Mouse (Mus musculus) splenic B cell, adult 2 months (primary cell): ENCODE results near the gene Plekhb2.

Source experiments
- DNase-seq: peaks from one replicate; pipeline ENCODE4 v3.0.0-alpha.2; 2011; ENCODE audit warnings: low read depth, low spot score
- H3K27me3 ChIP-seq: 2 replicates; pipeline ENCODE4 v1.6.1; 2012; ENCODE audit warnings: mild to moderate bottlenecking, low read length, moderate library complexity, mixed read lengths; ENCODE audit not compliant: control insufficient read depth, poor library complexity, insufficient read depth, severe bottlenecking
- H3K36me3 ChIP-seq: 2 replicates; pipeline ENCODE4 v1.6.1; 2012; ENCODE audit warnings: mild to moderate bottlenecking, low read length, moderate library complexity, mixed read lengths; ENCODE audit not compliant: control insufficient read depth, poor library complexity, insufficient read depth, severe bottlenecking

Gene Plekhb2

DNA sequence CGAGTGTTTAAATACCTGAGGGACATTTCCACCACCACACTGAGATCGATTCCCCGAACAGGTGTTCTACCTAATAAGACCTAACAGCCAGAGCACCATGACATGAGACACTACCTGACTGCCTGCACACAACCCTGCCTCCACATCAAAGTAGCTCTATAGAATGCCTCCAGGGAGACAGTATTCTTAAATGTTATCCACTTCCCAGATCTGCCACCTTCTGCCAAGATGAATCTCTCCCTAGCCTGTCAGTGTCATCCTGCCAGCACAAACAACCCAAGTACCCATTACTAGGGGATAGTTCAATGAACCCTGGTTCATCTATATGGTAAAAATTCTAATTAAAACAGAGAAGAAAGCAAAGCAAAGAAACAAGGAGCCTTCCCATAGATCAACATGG, 2.7 kb upstream of the Plekhb2 start:
- Histone ChIP-seq H3K36me3 (no peaks in the 10 kb centered on the region), H3K27me3 (no peaks in the 10 kb centered on the region)

GRCm38 (mm10) chr1:34850343-34851136, 764 bp downstream of the Plekhb2 start:
- Histone ChIP-seq H3K27me3 (no peaks in the 10 kb centered on the region), H3K36me3 (no peaks in the 10 kb centered on the region)
- no peak for DNase-seq

More for the DNA sequence above, 2.7 kb upstream of the Plekhb2 start:
- DNase-seq: no peak

DNA sequence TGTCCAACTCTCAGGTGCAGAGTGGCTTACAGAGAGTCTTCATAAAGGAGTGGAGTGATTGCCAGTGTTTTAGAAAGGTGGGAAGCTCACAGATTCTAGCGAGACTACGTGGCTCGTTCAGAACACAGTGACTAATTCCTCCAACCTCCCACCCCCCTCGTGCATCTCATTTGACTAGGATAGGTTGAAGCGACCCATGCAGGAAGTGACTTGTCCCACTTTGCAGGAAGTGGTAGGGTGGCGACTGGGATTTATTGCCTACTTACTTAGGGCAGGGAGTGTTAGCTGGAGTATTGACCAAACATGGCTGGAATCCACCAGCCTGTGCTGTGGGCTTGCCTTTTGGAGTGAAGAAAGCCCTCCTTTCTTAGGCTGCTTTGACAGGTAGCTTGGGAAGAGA, 1.8 kb downstream of the Plekhb2 start:
- DNase-seq: peak; percentile 32
- H3K36me3 ChIP-seq: no peaks in the 10 kb centered on the region

DNA sequence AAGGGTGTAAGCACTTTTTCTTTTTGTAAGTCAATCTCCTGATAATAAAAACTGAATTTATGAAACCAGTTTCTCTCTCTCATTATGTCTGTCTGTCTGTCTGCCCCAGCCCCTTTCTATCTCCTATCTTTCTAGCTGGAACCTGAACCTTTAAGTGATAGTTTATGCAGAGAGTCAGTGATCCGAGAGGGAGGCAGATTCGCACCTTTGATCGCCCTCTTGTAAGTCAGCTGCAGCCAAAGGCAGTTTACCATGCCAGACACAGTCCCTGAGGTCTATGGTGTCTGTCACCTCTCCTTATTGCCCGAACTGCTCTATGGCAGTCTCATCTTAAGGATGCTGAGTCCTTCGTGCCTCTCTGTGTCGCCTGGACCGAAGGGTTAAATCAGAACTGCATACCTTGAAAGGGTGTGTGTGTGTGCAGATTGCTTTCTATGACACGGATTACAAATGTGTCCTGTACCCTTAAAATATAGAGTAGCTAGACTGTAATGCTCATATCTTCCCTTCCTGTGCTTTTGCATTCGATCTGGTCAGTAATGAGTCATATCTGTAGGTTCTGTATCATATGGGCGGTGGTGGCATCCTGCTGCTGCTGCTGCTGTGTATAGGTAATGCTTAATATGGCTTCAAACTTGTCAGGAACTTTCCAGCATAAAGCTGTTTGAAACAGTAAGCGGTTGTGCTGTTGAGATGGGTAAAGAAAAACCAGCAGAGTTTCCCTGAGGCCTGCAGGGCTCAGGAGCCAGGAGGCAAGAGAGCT, 2.5 kb downstream of the Plekhb2 start:
- no peak for DNase-seq
- Histone ChIP-seq H3K27me3 (no peaks in the 10 kb centered on the region), H3K36me3 (no peaks in the 10 kb centered on the region)

More for the DNA sequence above, 1.8 kb downstream of the Plekhb2 start:
- no peaks in the 10 kb centered on the region for H3K27me3 ChIP-seq

GRCm38 (mm10) chr1:34853786-34854185, 4.0 kb downstream of the Plekhb2 start:
- Histone ChIP-seq H3K36me3 (no peaks in the 10 kb centered on the region), H3K27me3 (no peaks in the 10 kb centered on the region)
- no peak for DNase-seq

DNA sequence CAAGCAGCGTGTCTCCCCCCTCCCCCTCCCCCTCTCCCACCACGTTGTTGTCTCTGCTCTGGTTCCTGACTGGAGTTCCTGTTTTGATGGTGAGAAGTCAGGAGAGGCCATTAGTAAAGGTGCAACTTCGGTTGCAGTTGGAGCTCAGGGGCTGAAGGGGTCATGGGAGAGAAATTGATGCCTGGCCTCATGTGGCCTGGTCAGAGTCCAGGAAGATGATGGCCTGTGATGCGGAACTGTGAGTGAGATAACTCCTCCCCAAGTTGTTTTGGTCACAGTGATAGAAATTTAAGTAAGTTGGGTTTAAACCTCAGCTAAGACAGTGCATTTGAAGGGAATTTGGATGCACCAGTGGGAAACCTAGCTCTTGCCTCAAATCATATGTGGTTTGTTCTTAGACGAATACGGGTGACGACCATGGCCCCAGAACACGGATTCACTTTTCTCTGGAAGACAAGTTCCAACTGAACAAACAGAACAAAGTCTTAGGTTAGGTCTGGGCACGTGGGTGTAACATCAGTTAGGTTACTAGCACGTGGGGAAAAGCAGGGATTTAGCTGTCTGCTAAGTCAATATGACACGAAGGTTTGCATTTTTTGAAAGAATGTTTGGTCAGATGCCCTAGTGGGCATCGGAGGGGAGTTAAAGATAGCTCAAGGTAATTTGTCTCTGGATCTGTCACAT, 5.4 kb downstream of the Plekhb2 start:
- Histone ChIP-seq H3K27me3 (no peaks in the 10 kb centered on the region), H3K36me3 (no peaks in the 10 kb centered on the region)
- no peak for DNase-seq

DNA sequence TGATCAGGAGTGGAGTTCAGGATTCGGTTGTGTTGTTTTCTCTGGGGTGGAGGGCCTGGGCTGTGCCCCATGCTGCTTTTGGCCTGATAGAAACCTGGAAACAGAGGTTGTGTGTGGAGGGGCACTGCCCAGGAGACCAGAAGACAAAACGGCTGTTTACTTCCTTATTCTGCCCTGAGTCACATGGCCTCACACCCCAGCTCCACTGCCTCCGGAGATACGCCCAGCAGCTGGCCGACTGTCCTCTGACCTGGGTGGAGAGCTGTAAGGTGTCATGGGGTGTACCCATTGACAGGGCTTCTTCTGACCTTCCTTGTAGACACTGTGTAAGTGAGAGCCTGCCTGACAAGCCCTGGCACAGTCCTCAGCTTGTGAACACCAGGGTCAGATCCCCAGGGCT, 8.9 kb downstream of the Plekhb2 start:
- DNase-seq: peak; percentile 69
- Histone ChIP-seq H3K27me3 (no peaks in the 10 kb centered on the region), H3K36me3 (peaks cover 3% of the 10 kb centered on the region; the same call in 1 of the 2 replicates)

DNA sequence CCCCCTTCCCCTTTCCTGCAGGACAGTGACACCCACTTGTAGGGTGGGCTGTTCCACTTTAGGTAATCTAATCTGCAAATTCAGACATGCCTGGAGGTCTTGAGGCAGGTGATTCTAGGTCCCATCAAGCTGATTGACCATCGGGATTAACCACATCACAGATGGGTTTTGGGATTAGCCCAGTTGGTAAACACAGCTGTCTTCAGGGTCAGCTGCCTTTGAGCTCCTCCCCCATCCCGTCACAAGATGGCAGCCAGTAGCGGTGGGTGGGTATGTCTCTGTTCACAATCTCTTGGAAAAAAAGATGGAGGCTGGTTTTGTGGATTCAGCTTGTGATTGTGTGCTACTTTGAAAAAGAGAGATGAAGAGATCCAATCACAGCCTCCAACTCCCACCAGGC, 10.0 kb downstream of the Plekhb2 start:
- Histone ChIP-seq H3K27me3 (no peaks in the 10 kb centered on the region), H3K36me3 (peaks cover 3% of the 10 kb centered on the region)
- no peak for DNase-seq

DNA sequence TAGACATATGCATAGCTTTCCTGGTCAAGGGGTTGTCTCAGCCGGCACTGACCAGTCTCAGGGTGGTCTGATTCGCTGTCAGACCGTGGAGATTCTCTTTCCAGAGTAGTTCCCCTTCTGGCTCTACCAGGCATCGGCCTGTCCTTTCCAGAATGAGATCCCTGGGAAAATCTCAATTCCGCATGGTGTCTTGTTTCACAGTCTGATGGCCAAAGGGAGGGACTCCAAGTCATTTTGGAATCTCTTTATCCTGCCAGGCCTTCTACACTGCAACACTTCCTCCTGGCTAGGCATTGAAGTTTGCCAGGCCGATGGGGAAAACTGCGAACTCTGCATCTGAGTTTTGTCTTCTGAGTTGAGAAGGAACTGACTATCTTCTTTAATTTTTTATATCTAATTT, 10.4 kb downstream of the Plekhb2 start:
- no peak for DNase-seq
- no peaks in the 10 kb centered on the region for H3K27me3 ChIP-seq
- H3K36me3 ChIP-seq: peaks cover 3% of the 10 kb centered on the region

GRCm38 (mm10) chr1:34862877-34863276, 13.1 kb downstream of the Plekhb2 start:
- H3K36me3 ChIP-seq: peaks cover 6% of the 10 kb centered on the region
- DNase-seq: no peak

DNA sequence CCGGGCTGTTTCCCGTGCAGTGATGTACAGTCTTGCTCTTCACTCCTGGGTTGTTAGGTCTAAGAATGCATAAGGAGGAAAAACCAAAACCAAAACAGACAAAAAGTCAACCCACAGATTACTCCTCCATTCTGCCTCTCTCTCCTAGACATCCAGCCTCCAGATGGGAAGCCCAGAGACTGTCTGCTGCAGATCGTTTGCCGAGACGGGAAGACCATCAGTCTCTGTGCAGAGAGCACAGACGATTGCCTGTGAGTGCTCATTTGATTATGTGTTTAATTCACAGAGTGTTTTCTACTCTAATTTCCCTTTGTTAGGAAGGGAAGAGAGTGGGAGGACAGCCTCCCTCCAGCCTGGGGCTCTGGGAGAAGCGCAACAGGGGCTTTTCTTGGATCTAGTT, 13.5 kb downstream of the Plekhb2 start:
- H3K27me3 ChIP-seq: no peaks in the 10 kb centered on the region
- DNase-seq: no peak
- H3K36me3 ChIP-seq: peaks cover 6% of the 10 kb centered on the region

More at GRCm38 (mm10) chr1:34862877-34863276, 13.1 kb downstream of the Plekhb2 start:
- no peaks in the 10 kb centered on the region for H3K27me3 ChIP-seq

DNA sequence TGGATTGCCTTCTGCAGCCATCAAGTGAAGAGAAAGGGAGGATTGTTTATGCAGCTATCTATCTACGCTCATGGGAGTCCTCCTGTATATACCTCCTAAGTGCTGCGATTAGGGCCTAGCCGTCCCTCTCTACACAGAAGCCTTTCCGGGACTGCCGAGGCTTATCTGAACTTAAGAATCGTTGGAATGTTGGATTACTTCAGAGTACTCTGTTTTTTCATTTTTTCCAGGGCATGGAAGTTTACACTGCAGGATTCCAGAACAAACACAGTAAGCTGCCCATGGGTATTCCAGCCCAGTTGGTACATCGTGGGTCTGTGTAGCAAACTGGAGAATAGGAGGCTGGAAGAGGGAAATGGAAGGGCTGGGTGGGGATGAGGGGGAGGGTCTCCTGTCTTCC, 14.5 kb downstream of the Plekhb2 start:
- no peak for DNase-seq
- H3K36me3 ChIP-seq: peaks cover 6% of the 10 kb centered on the region
- H3K27me3 ChIP-seq: no peaks in the 10 kb centered on the region

GRCm38 (mm10) chr1:34865866-34866265, 16.1 kb downstream of the Plekhb2 start:
- peaks cover 6% of the 10 kb centered on the region for H3K36me3 ChIP-seq
- no peak for DNase-seq
- no peaks in the 10 kb centered on the region for H3K27me3 ChIP-seq

DNA sequence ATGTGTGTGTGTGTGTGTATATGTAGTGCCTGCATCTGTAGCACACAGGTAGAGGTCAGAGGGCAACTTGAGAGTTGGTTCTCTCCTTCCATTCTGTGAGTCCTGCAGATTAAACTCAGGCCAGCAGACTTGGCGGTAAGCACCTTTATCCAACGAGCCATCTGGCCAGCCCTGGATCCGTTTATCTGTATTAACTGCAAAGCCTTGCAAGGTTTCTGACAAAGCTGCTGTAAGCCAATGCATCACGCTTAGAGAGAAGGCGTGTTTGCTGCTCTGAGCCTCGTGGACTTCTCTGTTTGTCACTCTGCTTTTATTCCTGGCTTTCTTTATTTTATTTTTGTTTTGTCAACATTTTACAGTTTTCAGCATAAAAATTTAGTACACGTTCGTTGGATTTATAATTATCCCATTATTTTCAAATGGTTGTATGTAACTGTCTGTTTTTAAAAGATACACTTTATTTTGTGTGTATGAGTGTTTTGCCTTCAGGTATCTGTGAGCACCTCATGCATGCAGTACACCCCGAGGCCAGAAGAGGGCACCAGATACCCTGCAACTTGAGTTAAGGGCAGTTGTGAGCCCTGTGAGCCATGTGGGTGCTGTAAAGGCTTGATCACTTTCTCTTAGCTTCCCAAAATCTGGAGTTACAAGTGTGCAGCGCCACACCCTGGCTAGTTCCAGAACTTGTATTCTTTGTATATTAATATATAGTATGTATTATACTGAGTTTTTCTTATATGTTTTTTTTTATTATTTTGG, 17.2 kb downstream of the Plekhb2 start:
- DNase-seq: peak; percentile 96
- Histone ChIP-seq H3K27me3 (no peaks in the 10 kb centered on the region), H3K36me3 (peaks cover 4% of the 10 kb centered on the region)
